Mouse (Mus musculus) heart, embryonic 14.5 days (tissue): Measurements from ENCODE around the gene Olig1. TPM values are rescaled to one million over a fixed set of nuclear protein-coding genes. Genes with fewer than 3 reads are reported as not detected.

Experiments
- ATAC-seq: fragments of 200-750 bp; cut with Nextera tagmentation; 2 replicates; pipeline ENCODE4 v1.8.0; 2017; ENCODE audit warnings: low read depth, moderate TSS enrichment; ENCODE audit not compliant: insufficient number of reproducible peaks, insufficient read depth, low FRiP score
- H3K27ac ChIP-seq, 2 experiments: fragments of 200-500 bp in 1 of 2; fragments of 300-500 bp in 1 of 2; sonication (generic) in 1 of 2; replicated peaks in 1 of 2; 2 replicates each; pipeline ENCODE4 v1.5.1; 2012 to 2014; ENCODE audit warnings: low read depth in 2 of 2, low read length in 2 of 2, control low read depth in 1 of 2, mild to moderate bottlenecking in 1 of 2, mixed read lengths in 1 of 2; ENCODE audit not compliant: control insufficient read depth in 1 of 2, insufficient read depth in 1 of 2
- H3K27me3 ChIP-seq: fragments of 300-500 bp; sonication (generic); 2 replicates; pipeline ENCODE4 v1.6.1; 2014; ENCODE audit warnings: mild to moderate bottlenecking, low read length, control low read depth; ENCODE audit not compliant: control insufficient read depth, insufficient read depth
- H3K36me3 ChIP-seq: fragments of 300-500 bp; sonication (generic); 2 replicates; pipeline ENCODE4 v1.6.1; 2014; ENCODE audit warnings: mild to moderate bottlenecking, control low read depth, low read length, mixed read lengths; ENCODE audit not compliant: control insufficient read depth, insufficient read depth
- H3K4me1 ChIP-seq, 2 experiments: fragments of 200-500 bp in 1 of 2; fragments of 300-500 bp in 1 of 2; sonication (generic) in 1 of 2; 2 replicates each; pipeline ENCODE4 v1.6.1; 2012 to 2014; ENCODE audit warnings: low read length in 2 of 2, control low read depth in 1 of 2, mixed read lengths in 1 of 2; ENCODE audit not compliant: control insufficient read depth in 2 of 2, insufficient read depth in 2 of 2
- H3K4me2 ChIP-seq: fragments of 300-500 bp; sonication (generic); 2 replicates; pipeline ENCODE4 v1.6.1; 2014; ENCODE audit warnings: mild to moderate bottlenecking, low read length
- H3K4me3 ChIP-seq, 2 experiments: fragments of 200-500 bp in 1 of 2; fragments of 300-500 bp in 1 of 2; sonication (generic) in 1 of 2; 2 replicates each; pipeline ENCODE4 v1.5.1; 2012 to 2014; ENCODE audit warnings: low read length in 2 of 2, mild to moderate bottlenecking in 2 of 2, control low read depth in 1 of 2, low read depth in 1 of 2, moderate library complexity in 1 of 2; ENCODE audit not compliant: control insufficient read depth in 1 of 2, insufficient read depth in 1 of 2
- H3K9ac ChIP-seq: fragments of 300-500 bp; sonication (generic); 2 replicates; pipeline ENCODE4 v1.6.1; 2014; ENCODE audit warnings: mild to moderate bottlenecking, low read length
- H3K9me3 ChIP-seq: fragments of 300-500 bp; sonication (generic); 2 replicates; pipeline ENCODE4 v1.6.1; 2016; ENCODE audit warnings: low read length, control low read depth; ENCODE audit not compliant: control insufficient read depth
- WGBS: fragments of 180-500 bp; shearing (Covaris S2); extraction: QIAGEN DNeasy Blood & Tissue Kit; methylation state at CpG from one replicate; pipeline ENCODE4 v1.1.7; 2014; 5-methylcytosine and 5-hydroxymethylcytosine counted together
- polyA plus RNA-seq: library from polyadenylated mRNA; unstranded; fragments of >200 nt; fragmentation: Nextera tagmentation; extraction: Ambion mirVana; gene quantifications from 2 replicates; pipeline ENCODE4 v1.2.1, GENCODE M21; 2014

The Olig1 gene
- polyA plus RNA-seq, 1 experiment from 2014 or later, result not detected

GRCm38 (mm10) chr16:91320608-91321007 is 51.0 kb downstream of the Olig1 start:
- H3K27me3 ChIP-seq, result peaks cover 10% of the 10 kb centered on the region; the same call in 1 of the 2 replicates
- ATAC-seq, result no peak
- no peak overlapping the region for H3K27ac ChIP-seq
- WGBS, result 69% methylated on average over 15 of the region's 15 CpGs
- H3K4me3 ChIP-seq, result no peak overlapping the region
- no peaks in the 10 kb centered on the region for H3K9me3 ChIP-seq
- H3K9ac ChIP-seq, result no peak overlapping the region
- no peaks in the 10 kb centered on the region for H3K4me1 ChIP-seq
- no peak overlapping the region for H3K4me2 ChIP-seq
- H3K36me3 ChIP-seq, result no peaks in the 10 kb centered on the region

Other genes starting within 250 kb of the Olig1 start
- 42.7 and 45.1 TPM in 2 replicates for gene Paxbp1, start 225.2 kb upstream of the Olig1 start, polyA plus RNA-seq
- 0.18 and 0.19 TPM in 2 replicates for gene 4932438H23Rik, start 174.7 kb upstream of the Olig1 start, polyA plus RNA-seq
- gene Olig2, start 44.3 kb upstream of the Olig1 start, polyA plus RNA-seq, result not detected in 2 replicates
- gene Ifnar2, start 103.0 kb downstream of the Olig1 start, polyA plus RNA-seq, result 57.4 and 59.2 TPM in 2 replicates
- not detected in 2 replicates for gene Gm21970, start 121.9 kb downstream of the Olig1 start, polyA plus RNA-seq
- 58.5 and 59.2 TPM in 2 replicates for gene Il10rb, start 136.4 kb downstream of the Olig1 start, polyA plus RNA-seq
- gene Ifnar1, start 215.5 kb downstream of the Olig1 start, polyA plus RNA-seq, result 39.9 and 45.1 TPM in 2 replicates